Mouse (Mus musculus) fat pad, adult 2 months (tissue): ENCODE data around the gene Lpar2.

Experiments
- DNase-seq: peaks from one replicate; pipeline ENCODE4 v3.0.0-alpha.2; 2011; ENCODE audit warnings: low read depth, low spot score; ENCODE audit errors: extremely low read depth

Gene Lpar2

DNA sequence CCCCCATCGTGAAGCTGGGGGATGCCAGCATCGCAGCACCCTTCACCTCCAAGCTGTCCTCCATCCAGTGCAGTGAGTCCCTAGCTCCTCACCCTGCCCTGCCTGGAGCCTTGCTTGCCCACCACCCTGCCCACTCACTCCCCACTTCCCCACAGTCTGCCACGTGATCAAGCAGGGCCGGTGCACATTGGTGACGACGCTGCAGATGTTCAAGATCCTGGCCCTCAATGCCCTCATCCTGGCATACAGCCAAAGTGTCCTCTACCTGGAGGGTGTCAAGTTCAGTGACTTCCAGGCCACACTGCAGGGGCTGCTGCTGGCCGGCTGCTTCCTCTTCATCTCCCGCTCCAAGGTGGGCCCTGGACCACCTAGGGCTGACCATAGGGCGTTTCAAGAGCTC is 16.7 kb upstream of the Lpar2 start:
- no peak for DNase-seq

DNA sequence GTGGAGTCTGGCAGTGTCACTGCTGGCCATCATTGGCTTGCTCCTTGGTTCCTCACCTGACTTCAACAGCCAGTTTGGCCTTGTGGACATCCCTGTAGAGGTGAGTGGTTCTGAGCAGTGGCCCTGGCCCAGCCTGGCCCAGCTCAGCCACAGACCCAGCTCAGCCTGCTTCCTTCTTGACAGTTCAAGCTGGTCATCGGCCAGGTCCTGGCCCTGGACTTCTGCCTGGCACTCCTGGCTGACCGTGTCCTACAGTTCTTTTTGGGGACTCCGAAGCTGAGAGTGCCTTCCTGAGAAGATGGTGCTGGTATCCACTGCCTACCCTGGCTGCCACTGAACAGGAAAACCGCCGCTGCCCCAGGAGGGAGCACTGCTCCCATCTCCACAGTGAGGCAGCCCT is 15.0 kb upstream of the Lpar2 start:
- no peak for DNase-seq

DNA sequence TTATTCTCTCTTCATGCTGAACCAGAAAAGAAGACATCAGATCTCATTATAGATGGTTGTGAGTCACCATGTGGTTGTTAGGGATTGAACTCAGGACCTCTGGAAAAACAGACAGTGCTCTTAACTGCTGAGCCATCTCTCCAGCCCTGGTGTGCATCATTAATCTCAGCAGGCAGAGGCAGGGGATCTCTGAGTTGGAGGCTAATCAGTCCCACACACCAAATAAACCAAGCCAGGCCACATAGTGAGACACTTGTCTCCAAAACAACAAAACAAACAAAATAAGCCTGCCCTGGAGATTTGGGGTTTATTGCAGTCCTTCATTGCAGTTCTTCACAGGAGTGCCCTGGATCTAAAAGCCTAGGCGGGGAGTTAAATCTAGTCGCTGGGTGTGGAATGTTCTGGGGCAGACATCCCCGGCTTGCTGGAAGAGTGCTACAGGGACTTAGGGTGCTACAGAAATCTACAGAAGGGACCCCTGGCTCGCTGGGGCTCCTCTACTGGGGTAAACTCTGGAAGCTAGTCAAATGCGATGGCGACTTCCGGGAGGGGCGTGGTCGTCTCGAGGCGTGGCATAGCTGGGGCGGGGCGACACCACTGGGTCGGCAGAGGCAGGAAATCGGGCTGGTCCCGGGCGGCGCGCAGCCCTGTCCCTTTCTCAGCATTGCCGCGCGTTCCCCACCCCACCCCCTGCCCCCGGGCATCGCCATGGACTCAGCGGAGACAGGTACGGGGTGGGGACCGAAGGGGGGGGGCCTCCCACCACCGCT is 13.9 kb upstream of the Lpar2 start, which contains the start of gene Gmip:
Gene Gmip (plus strand): TSS at position 586 of the 770 bp plus-strand sequence.
- no peak for DNase-seq

DNA sequence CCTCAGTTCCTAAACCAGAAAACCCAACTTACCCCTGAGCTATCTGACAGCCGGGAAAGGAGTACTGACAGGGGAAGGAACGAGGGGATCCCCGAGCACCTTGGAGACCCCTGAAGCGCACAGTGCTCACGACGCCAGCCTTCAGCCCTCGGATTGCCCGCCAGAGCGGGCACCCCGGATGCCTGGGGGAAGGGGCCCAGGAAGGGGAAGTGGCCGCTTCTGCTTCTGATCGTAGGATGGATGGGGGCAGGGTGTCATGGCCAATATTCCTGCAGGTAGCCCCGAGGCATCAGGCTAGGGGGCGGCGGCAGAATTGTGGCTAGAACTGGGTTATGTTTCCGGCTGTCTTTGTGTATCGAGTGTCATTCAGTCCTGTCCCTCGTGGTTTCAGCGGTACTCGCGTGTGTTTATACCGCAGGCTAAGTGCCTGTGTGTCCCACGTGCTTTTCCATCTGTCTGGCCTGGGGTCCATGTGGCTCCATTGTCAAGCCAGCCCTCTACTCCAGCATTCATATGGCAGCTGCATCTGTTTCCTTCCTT is 13.3 kb upstream of the Lpar2 start:
- DNase-seq = no peak

DNA sequence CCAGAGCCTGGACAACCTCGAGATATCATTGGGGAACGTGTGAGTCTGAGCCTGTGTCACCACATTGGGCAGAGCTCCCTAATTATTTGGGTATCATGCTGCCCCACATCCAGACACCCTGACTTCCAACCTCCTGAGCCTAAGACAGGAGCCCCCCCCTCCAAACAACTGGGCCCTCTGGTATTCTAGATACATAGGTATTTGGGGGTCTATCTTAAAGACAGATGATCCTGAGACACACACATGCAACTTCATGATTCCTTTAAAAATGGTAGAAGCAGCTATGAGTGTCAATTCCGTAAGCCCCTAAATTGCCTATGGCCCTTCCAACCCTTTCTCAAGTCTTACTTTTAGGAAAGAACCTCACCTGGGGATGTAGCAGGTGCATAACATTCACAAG is 12.4 kb upstream of the Lpar2 start:
- DNase-seq = no peak

DNA sequence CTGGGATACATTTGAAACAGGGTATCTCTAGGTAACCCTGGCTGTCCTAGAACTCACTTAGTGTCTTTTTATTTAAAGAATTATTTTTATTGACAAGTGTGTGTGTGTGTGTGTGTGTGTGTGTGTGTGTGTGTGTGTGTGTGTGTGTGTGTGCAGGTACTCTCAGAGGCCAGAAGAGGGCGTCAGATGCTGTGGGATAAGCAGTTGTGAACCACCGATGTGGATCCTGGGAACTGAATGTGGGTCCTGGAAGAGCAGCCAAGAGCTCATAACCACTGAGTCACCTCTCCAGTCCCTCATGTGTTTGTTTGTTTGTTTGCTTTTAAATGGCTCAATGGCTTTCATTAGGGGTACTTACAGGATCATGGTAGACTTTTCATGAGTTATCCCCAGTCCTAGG is 7.3 kb upstream of the Lpar2 start:
- DNase-seq = no peak

DNA sequence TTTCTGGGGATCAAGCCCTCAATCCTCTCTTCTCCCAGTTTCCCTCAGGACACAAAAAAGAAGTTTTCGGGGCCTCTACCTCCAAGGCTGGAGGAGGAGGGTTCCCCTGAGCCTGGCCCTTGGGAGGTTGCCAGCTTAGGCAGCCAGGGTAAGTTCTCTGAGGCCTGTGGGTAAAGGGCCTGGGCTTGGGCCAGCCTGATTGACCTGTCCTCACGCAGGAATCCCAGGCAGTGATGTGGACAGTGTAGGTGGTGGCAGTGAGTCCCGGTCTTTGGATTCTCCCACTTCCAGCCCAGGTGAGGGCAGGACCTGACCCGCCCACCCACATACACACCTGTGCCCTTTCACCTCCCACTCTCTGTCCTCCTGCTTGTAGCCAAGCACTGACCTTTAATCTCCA is 6.8 kb upstream of the Lpar2 start:
- DNase-seq = no peak

DNA sequence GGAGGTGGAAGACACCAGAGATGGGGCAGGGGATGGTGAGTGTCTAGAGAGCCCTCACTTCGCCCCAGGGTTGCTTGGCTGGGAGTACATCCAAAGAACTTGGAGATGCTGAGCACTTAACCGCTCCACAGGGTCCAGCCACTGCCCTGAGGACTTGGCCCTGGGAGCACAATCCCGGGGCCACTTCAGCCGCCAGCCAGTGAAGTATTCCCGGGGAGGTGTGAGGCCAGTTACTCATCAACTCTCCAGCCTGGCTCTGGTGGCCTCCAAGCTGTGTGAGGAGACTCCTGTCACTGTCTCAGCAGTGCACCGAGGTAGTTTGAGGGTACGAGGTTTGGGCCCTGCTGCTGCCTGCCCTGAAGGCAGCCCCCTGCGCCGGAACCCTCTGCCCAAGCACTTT is 1.8 kb upstream of the Lpar2 start:
- no peak for DNase-seq

DNA sequence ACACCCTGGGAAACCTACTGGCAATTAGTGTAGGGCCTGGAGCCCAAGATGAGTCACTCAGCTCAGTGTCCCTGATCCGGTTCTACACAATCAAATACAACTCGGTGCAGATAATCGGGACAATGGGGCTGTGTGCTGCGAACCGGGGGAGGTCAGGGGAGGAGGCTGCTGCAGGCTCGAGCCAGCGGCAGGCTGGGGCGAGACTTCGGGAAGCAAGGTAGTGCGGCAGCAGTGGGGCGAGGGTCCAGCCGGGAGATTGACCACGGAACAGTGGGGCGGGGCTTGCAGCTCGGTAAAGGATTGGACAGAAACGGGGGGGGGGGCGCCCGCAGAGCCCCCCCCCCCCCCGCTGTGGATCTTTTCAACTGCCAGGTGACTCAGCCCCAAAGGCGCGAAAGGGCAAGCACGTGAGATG is 251 bp upstream of the Lpar2 start:
- no peak for DNase-seq

DNA sequence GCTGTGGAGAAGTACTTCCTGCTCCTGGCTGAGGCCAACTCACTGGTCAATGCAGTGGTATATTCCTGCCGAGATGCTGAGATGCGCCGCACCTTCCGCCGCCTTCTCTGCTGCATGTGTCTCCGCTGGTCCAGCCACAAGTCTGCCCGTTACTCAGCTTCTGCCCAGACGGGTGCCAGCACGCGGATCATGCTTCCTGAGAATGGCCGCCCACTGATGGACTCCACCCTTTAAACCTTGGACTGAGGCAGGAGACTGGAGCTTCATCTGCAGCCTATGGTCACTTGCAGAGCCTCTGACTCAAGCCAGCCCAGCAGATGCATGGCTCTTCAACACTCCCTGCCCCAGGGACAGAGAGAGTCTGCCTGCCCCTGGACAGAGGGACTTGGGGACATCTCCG is 4.1 kb downstream of the Lpar2 start:
- no peak for DNase-seq

DNA sequence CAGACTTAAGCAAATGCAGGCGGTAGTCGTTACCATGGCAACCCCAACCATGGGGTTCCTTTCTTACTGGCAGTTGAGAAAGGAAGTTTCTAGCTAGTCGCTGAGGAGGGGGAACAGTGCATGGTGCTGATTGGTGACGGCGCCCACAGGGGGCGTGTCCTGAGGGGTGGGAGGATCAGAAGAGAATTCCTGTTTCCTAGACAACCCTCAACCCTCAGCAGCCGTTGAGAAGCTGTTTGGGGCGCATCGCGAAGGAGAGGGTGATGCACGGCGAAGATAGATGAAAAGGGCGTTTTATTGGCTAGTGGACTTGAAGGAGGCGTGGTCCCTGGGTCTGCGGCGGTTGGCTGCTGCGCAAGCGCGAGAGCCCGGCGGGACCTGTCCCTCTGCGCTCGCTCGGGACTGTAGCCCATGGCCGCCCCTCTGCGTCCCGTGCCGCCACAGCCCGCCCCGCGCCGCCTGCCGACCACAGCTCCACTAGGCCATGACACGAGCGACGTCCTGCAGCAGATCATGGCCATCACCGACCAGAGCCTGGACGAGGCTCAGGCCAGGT is 10.1 kb downstream of the Lpar2 start, which contains the start of gene Pbx4:
Gene Pbx4 (plus strand): TSS at position 194 of the 556 bp plus-strand sequence.
- no peak for DNase-seq

DNA sequence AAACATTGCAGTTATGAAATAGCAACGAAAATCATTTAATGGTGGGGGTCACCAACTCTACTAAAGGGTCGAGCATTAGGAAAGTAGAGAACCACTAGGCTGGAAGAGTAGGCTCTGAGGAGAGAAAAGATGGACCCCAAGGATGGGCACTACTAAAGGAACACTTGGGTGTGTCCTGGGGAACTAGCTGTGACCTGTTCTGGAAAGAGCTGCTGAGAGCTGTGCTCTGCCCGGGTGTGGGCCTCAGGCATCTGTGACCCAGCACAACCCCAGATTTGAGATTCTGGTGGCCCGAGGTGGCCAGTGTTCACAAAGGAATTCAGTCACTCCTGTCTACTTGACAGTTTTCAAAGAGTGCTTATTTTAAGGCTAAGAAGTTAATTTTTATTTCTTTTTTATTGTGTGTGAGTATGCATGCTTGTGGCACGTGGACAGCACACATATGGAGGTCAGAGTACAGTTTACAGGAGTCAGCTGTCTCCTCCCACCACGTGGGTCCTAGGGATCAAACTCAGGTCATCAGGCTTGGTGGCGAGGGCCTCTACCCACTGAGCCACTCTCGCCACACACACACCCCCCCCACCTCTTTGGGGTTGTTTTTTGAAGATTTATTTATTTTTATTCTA is 14.9 kb downstream of the Lpar2 start:
- no peak for DNase-seq

DNA sequence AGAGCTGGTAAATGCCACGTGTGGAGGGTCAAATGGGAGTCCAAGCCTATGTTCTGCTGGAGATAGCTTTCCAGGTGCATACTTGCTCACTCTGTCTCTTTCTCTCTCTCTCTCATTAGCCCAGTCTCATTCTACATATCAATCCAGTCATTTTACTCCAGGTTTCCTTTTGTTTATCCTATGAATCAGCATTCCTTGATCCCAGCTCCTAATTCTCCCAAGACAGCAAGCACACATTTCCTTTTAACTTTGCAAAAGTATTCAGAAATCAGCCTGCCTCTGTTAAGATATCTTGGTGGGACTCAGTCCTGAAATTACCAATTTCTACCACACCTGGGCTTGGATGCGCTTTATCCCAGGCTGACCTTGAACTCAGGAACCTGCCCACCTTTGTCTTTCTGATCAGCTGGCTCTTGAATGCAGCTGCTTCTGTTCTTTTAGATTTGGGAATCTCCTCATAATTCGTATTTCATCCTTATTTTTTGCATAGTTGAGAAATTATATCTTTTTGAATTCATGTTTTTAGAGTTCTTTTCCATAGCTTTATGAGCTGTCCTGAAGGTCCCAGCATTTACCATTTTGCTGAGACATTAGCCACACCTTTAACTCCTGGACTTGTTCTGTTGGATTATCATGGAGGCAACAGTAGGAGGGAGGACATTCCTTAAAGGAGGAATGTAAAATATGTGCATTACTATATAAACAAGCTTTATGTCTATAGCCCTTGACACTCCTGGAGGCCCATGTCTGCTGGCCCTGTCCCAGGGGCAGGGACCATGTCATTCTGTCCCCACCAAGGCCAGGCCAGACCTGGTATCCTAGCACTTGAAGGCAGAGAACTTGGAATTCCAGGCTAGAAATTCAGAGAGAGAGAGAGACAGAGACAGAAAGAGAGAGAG is 25.2 kb downstream of the Lpar2 start:
- no peak for DNase-seq

DNA sequence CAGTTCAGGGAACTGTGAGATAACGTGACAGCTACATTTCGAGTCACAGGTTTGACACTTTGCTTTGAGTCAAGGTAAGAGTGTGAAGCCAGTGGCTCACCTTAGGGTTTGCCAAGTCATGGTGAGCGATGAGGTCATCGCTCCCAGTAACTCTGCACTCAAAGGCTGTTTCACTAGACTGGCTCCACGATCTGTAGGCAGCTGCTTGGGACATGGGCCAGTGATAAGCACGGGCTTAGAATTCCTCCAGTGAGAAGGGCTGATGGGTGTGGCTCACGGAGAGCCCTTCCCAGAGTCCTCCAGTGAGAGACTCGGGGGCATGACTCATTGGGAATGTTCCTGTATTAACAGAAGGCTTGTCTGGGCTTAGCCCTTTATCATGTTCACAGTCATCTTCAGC is 26.7 kb downstream of the Lpar2 start:
- peak; percentile 64 for DNase-seq

DNA sequence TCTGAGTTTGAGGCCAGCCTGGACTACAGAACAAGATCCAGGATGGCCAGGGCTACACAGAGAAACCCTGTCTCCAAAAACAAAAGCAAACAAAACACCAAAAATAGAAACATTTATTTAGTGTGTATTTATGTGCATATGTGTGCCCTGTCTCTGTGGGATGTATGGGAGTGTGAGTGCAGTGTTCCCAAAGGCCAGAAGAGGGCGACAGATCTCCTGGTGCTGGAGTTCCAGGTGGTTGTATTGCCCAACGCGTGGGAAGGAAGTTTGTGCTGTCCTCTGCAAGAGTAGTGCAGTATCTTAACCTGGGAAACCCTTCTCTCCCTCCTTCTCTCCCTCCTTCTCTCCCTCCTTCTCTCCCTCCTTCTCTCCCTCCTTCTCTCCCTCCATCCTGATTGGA is 27.7 kb downstream of the Lpar2 start:
- no peak for DNase-seq

DNA sequence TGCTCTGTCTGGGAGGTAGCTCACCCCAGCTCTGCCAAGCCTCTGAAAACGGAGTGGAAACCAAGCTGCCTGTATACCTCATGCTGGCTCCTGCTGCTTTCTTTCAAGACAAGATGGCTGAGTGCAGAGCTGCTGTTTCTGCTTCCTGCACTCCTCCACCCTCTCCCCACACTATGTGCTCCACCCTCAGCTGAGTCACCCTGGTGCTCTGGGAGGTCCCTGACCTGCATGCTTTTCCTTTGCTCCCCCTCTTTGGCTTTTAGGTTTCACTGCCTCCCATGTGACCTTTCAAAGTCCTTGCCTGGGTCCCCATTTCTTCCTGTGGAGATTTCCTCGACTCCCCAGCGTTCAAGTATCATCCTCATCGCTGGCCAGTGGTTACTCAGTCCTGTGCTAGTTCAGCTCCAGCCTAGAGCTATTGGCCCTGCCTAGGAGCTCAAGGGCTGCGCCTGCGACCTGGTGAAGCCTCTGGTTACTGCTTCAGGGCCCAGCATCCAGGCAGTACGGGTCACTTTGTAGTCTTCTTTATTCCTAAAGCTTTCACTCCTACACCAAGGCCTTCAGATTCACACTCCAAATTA is 28.8 kb downstream of the Lpar2 start:
- DNase-seq = no peak

DNA sequence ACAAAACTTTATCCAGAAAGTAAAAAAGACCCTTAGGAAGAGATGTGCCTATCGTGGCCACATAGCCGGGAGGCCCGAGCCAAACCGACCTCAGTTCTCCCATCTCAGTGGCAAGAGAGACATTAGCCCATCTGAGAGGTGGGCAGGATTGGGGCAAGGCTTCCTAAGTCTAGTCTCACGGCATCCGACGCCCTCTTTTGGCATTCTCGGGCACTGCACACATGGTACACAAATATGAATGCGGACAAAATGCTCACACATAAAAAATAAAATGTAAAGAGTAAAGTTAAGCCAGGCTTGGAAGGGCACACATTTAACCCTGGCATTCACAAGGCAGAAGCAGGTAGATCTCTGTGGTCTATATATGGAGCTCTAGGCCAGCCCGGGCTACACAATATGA is 31.6 kb downstream of the Lpar2 start:
- DNase-seq = no peak

DNA sequence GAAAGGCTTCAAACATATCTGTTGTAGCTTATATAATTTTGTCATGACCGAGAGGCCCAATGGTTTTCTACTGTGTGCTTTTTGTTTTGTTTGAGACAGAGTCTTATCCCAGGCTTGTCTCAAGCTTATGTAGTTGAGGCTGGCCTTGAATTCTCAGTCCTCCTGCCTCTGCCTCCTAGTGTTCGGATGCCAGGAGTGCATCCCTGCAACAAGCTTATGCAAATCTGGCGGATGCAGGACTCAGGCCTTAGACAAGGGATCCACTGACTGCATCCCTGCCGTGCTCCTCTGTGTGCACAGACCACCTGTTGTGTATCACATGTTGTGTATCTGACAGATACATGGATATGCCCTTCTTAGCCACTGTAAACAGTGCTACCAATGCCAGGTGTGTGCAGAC is 38.6 kb downstream of the Lpar2 start:
- no peak for DNase-seq

DNA sequence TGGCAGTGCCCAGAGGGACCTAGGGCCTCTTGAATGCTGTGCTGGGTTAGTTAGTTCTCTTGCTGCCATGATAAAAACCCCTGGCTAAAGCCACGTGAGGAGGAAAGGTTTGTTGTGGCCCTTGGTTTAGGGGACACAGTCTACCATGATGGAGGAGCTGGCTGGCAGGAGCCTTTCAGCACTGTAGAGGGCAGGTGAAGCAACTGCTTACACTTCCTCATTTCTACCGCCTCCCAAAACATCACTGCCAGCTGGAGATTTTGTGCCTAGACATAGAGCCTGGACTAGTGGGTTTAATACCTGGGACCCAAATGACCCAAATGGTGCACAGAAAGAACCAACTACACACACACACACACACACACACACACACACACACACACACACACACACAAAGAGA is 39.0 kb downstream of the Lpar2 start:
- DNase-seq = no peak

DNA sequence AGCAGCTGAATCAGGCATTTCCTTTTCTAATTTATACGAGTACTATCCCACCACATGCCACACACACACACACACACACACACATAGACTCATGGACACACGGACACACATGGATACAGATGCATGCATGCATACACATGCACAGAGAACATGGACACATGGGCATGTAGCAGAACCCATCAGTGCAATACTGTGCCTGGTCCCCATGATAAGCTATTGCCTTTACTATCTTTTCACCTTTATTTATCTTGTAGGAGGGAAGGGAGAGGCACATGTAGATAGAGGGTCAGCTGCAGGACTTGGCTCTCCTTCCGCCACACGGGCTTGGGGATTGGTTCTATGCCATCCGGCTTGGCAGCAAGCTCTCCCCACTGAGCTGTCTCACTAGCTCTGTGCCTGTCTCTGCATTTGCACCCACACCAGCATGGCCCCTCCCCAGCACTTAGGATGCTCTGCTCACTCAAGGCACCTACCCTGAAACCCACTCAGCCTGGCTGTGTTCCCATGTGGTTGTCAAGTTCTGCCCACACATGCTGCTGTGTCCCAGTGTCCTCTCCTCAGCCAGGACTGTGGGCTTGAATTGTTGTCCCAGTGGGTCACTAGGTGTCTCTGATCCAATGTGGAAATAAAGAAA is 41.3 kb downstream of the Lpar2 start:
- no peak for DNase-seq
